Mouse (Mus musculus) heart, postnatal 0 days (tissue): ENCODE results near the gene Gm11549. TPM values are rescaled to one million over a fixed set of nuclear protein-coding genes. Genes with fewer than 3 reads are reported as not detected.
A peak's percentile ranks its signal among the peaks of the same experiment; 100 is the strongest.

Source experiments
- ATAC-seq: fragments of 200-750 bp; cut with Nextera tagmentation; 2 replicates; pipeline ENCODE4 v1.8.0; 2017; ENCODE audit warnings: low read depth, moderate number of reproducible peaks, moderate library complexity; ENCODE audit not compliant: insufficient read depth
- DNase-seq: peaks from one replicate; pipeline ENCODE4 v3.0.0-alpha.2; 2016; ENCODE audit warnings: low spot score
- H3K27ac ChIP-seq: fragments of 300-500 bp; sonication (generic); 2 replicates; pipeline ENCODE4 v1.5.1; 2014; ENCODE audit warnings: low read depth, mild to moderate bottlenecking
- H3K27me3 ChIP-seq: fragments of 300-500 bp; sonication (generic); 2 replicates; pipeline ENCODE4 v1.6.1; 2014; ENCODE audit warnings: low read length, mixed read lengths; ENCODE audit not compliant: control insufficient read depth, insufficient read depth
- H3K36me3 ChIP-seq: fragments of 300-500 bp; sonication (generic); replicated peaks from 2 replicates; pipeline ENCODE4 v1.6.1; 2014; ENCODE audit warnings: low read length, mixed read lengths; ENCODE audit not compliant: control insufficient read depth, insufficient read depth
- H3K4me1 ChIP-seq: fragments of 300-500 bp; sonication (generic); 2 replicates; pipeline ENCODE4 v1.6.1; 2014; ENCODE audit warnings: antibody characterized with exemption; ENCODE audit not compliant: control insufficient read depth, insufficient read depth
- H3K4me2 ChIP-seq: fragments of 300-500 bp; sonication (generic); 2 replicates; pipeline ENCODE4 v1.6.1; 2014; ENCODE audit warnings: low read depth, mild to moderate bottlenecking, low read length, moderate library complexity
- H3K4me3 ChIP-seq: fragments of 300-500 bp; sonication (generic); 2 replicates; pipeline ENCODE4 v1.5.1; 2014; ENCODE audit warnings: low read depth, low read length
- H3K9ac ChIP-seq: fragments of 300-500 bp; sonication (generic); replicated peaks from 2 replicates; pipeline ENCODE4 v1.6.1; 2014; ENCODE audit warnings: low read depth, low read length, mixed read lengths
- H3K9me3 ChIP-seq: fragments of 300-500 bp; sonication (generic); replicated peaks from 2 replicates; pipeline ENCODE4 v1.6.1; 2016; ENCODE audit warnings: low read length; ENCODE audit not compliant: control insufficient read depth
- CTCF ChIP-seq: IDR thresholded peaks from 2 replicates; pipeline ENCODE4 v1.5.1; 2016; ENCODE audit warnings: antibody characterized with exemption, control low read depth, low read depth
- EP300 ChIP-seq: IDR thresholded peaks from 2 replicates; pipeline ENCODE4 v1.6.1; 2016; ENCODE audit warnings: antibody characterized with exemption, low read depth
- WGBS: fragments of 180-500 bp; shearing (Covaris S2); extraction: QIAGEN DNeasy Blood & Tissue Kit; methylation state at CpG from one replicate; pipeline ENCODE4 v1.1.7; 2014; 5-methylcytosine and 5-hydroxymethylcytosine counted together
- polyA plus RNA-seq: library from polyadenylated mRNA; unstranded; fragments of >200 nt; fragmentation: Nextera tagmentation; extraction: Ambion mirVana; gene quantifications from 2 replicates; pipeline ENCODE4 v1.2.1, GENCODE M21; 2015
- total RNA-seq: library from RNA; depleted of rRNA; stranded (reverse); fragments of >200 nt; gene quantifications from 2 replicates; pipeline ENCODE4 v1.2.3, GENCODE M21; 2014; ENCODE audit warnings: low replicate concordance

The Gm11549 gene
- total and polyA plus RNA-seq, 2 experiments from 2014 or later: 0.26 TPM; not detected in 1

DNA sequence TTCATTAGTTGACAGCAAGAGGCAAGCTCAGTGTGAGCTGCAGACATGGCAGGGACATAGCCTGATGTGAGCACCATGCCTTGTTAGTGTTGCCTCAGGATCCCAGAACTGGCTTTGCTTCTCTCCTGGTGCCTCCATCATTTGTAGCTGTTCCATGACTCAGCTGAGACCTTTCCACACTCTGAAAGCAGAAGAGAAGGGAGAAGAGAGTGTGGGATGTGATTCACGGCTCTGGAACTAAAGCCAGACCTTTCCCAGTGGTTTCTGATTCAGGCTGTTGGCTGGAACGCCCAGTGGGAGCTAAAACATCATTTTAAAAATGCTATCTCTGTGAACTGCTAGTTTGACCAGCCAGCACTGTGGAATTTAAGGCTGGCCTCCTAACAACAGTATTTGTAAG lies 19.1 kb upstream of the Gm11549 start:
- TF ChIP-seq EP300: no peak
- no peak for TF ChIP-seq CTCF
- Histone ChIP-seq H3K9ac (no peak overlapping the region), H3K4me2 (no peak overlapping the region), H3K4me1 (no peaks in the 10 kb centered on the region), H3K36me3 (no peaks in the 10 kb centered on the region), H3K27ac (no peak overlapping the region), H3K9me3 (no peaks in the 10 kb centered on the region), H3K4me3 (no peak overlapping the region), H3K27me3 (no peaks in the 10 kb centered on the region)
- 30% methylated on average over 2 of the region's 2 CpGs for WGBS
- DNase-seq: no peak
- ATAC-seq: no peak

DNA sequence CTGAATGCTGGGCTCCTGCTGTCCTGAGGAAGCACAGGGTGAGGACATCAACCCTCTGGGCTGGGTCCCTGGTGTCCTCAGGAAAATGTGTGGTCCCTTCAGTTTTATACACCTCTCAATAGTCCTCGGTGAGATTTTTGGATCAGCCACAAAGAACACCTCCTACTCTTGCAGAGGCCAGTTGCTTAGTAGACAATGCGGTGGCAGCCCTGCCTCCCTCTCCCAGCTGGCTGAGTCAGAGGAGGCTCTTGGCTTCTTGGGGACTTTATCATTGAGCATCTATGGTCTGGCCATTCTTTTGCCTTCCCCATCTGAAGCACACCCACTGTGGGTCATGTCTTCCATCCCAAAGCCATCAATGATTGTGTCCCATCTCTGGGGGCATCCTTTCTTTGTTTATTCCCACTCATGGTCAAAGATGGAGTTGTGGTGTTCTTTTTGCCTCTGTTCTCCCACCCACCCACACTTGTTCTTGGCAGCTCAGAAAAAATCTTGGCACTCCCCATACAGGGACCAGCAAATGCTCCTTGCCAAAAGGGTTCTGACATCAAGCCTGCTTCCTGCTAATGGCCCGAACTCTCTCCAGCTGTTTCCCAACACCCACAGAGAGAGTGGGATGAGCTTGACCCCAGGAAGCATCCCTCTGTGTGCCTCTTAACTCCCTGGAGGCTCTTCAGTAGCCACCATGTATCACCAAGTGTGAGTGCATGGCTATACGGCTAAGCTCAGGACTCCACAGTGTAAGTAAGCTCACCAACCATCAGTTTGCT lies 16.3 kb upstream of the Gm11549 start:
- 61% methylated on average over 4 of the region's 4 CpGs for WGBS
- H3K27me3 ChIP-seq: no peaks in the 10 kb centered on the region
- TF ChIP-seq CTCF (no peak), EP300 (no peak)
- no peak overlapping the region for H3K9ac ChIP-seq
- H3K27ac ChIP-seq: no peak overlapping the region
- H3K9me3 ChIP-seq: no peaks in the 10 kb centered on the region
- peaks cover 7% of the 10 kb centered on the region; the same call in 1 of the 2 replicates for H3K4me1 ChIP-seq
- ATAC-seq (no peak), DNase-seq (no peak)
- no peak overlapping the region for H3K4me2 ChIP-seq
- no peaks in the 10 kb centered on the region for H3K36me3 ChIP-seq
- no peak overlapping the region for H3K4me3 ChIP-seq

DNA sequence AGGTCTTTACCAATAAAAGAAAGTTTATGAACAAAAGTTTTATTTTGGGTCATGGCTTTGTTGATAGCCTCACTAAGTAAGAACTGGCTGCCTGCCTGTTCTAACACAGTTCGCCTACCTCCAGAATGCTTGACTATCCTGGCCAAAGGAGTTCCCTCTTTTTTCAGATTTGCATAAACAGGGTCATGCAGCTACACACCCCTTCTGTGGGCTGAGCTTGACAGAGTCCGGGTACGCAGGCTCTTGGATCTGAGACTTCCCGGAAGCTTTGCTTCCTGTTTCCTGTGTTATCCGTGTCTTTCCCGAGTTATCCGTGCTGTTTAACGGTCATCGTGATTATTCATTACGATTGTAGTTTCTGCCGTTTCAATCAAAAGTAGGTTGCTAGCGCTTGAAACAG lies 14.4 kb upstream of the Gm11549 start:
- 70% methylated on average over 12 of the region's 12 CpGs for WGBS
- no peak for TF ChIP-seq EP300
- no peak for TF ChIP-seq CTCF
- Histone ChIP-seq H3K9ac (no peak overlapping the region), H3K4me1 (peaks cover 23% of the 10 kb centered on the region), H3K36me3 (no peaks in the 10 kb centered on the region), H3K9me3 (no peaks in the 10 kb centered on the region), H3K4me2 (no peak overlapping the region), H3K4me3 (no peak overlapping the region), H3K27ac (no peak overlapping the region), H3K27me3 (no peaks in the 10 kb centered on the region)
- ATAC-seq: no peak
- DNase-seq: no peak

DNA sequence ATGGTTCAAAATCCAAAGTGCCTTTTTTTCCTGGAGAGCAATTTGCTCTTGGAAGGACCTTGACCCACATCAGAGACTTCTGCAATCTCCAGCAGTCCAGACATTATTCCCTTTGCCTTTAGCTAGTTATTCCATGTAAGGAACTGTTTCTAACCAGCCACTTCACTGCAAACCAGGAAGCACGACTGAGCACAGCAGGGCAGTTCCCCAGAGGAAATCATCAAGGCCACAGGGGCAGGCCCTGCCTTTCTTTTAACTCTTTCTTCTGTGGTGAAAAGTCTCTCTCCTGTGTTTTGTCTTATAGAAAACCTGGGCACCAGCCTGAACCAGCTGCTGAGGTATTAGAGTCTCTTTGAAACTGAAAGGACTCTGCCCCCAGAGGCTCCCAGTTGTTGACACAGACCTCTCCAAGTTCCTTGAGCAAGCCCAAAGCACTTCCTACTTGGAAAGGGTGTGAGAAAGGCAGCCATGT lies 11.6 kb upstream of the Gm11549 start:
- WGBS: 10% methylated on average over 1 of the region's 1 CpGs
- no peaks in the 10 kb centered on the region for H3K9me3 ChIP-seq
- no peaks in the 10 kb centered on the region for H3K36me3 ChIP-seq
- peaks cover 27% of the 10 kb centered on the region for H3K4me1 ChIP-seq
- TF ChIP-seq EP300 (no peak), CTCF (no peak)
- no peaks in the 10 kb centered on the region for H3K27me3 ChIP-seq
- no peak overlapping the region for H3K9ac ChIP-seq
- ATAC-seq (peak; percentile 21; the same call in 1 of the 2 replicates), DNase-seq (peak; percentile 50)
- peak overlapping the region; percentile 11 for H3K27ac ChIP-seq
- H3K4me2 ChIP-seq: no peak overlapping the region
- no peak overlapping the region for H3K4me3 ChIP-seq

DNA sequence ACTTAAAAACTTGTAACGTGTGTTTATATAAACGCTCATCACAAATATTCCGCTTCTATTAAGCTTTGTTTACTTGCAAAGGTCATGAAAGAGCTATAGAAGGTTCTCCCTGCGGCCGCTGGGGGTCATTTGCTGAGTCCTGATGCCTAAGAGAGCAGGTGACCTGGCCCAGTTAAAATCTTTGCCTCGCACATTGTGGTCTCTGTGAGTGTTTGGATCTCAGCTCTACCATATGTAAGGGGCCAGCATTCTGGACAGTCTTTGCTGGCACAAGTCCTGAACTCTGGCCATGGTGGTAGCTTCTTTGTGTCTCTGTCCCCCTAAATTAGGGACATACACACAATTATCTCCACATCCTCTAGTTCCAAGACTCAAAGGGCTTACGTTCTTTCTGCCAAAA lies 11.1 kb upstream of the Gm11549 start:
- no peak overlapping the region; the same call in 1 of the 2 replicates for H3K4me2 ChIP-seq
- DNase-seq (no peak), ATAC-seq (no peak)
- H3K27me3 ChIP-seq: no peaks in the 10 kb centered on the region
- H3K27ac ChIP-seq: peak overlapping the region; percentile 11
- no peaks in the 10 kb centered on the region for H3K36me3 ChIP-seq
- 56% methylated on average over 7 of the region's 7 CpGs for WGBS
- no peak overlapping the region for H3K9ac ChIP-seq
- no peaks in the 10 kb centered on the region for H3K9me3 ChIP-seq
- H3K4me3 ChIP-seq: no peak overlapping the region
- no peak for TF ChIP-seq EP300
- TF ChIP-seq CTCF: no peak
- H3K4me1 ChIP-seq: peaks cover 27% of the 10 kb centered on the region

DNA sequence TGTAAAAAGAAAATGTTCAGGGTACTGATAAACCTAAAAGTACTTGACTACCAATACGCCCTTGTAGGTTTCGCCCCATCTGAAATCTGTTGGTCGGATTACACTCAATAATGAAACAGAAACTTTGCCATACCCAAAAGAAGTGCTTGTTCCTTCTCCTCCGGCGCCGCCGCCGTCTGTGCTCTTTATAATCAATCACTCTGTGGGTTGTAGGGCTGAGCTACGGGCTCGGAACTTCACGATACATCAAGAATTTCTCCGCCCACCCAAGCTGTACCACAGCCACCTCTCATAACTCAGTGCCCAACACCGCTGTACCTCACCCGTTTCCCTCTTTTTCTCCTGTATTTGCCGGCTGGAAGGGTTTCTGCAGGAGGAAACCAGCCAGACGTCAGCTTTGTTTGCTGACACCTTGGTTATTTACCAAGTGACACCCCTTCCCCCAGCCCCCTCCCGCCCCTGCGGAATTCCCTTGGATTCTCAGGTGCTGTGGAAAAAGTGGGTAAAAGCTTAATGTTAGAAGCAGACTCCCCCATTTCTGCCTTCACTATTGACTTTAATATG lies 10.4 kb upstream of the Gm11549 start:
- 15% methylated on average over 18 of the region's 18 CpGs for WGBS
- H3K4me1 ChIP-seq: peaks cover 27% of the 10 kb centered on the region
- H3K9me3 ChIP-seq: no peaks in the 10 kb centered on the region
- H3K9ac ChIP-seq: peak overlapping the region; percentile 50; the same call in 1 of the 2 replicates
- no peaks in the 10 kb centered on the region for H3K27me3 ChIP-seq
- TF ChIP-seq EP300: no peak
- no peak for TF ChIP-seq CTCF
- H3K4me2 ChIP-seq: peak overlapping the region; percentile 63
- no peak for DNase-seq
- H3K36me3 ChIP-seq: no peaks in the 10 kb centered on the region
- ATAC-seq: no peak
- peak overlapping the region; percentile 44 for H3K4me3 ChIP-seq
- H3K27ac ChIP-seq: peak overlapping the region; percentile 79; the same call in 1 of the 2 replicates
